Mouse (Mus musculus) thymus, adult 2 months (tissue): ENCODE measurements around the gene G6pd2.

Experiments used
- CTCF ChIP-seq: fragments of 200-500 bp; IDR thresholded peaks from 2 replicates; pipeline ENCODE4 v1.5.1; 2012; ENCODE audit warnings: mild to moderate bottlenecking, control low read depth, low read length, moderate library complexity, borderline replicate concordance; ENCODE audit not compliant: control insufficient read depth, poor library complexity, insufficient read depth; ENCODE audit errors: extremely low read depth
- POLR2A ChIP-seq: fragments of 200-500 bp; IDR thresholded peaks from 2 replicates; pipeline ENCODE4 v1.6.1; 2012; ENCODE audit warnings: mild to moderate bottlenecking, low read length, control low read depth, moderate library complexity; ENCODE audit not compliant: control insufficient read depth, poor library complexity, insufficient read depth; ENCODE audit errors: extremely low read depth

DNA sequence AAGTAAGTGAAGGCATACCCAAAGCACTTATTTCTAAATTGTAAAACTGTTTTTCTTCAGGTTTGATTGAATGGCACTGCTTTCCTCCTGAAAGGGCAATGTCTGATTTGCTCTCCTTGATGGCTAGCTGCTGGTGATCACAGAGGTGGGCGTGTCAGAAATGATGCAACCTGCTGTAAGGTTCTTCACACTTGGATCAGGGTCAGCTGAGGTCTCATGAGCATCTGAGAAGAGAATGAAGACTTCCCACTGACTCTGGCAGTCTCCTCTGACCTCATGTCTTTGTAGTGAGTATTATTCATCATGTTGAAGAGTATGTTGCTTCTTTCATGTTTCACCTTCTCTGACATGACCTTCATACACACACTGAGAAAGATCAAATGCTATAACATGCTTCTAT is 44.4 kb upstream of the G6pd2 start:
- TF ChIP-seq POLR2A (no peak), CTCF (no peak)
